ENCODE assay signal across 13 mouse cellular contexts in genomic region chr3:153764760-153765159, GRCm38 (mm10). TPM values are rescaled to one million over a fixed set of nuclear protein-coding genes. Genes with fewer than 3 reads are reported as not detected.
DNase-seq lines count a peak whose midpoint lies in the region; ATAC-seq and TF ChIP-seq lines count a peak whose summit lies in the region.
"Had no signal": no experiment of that assay in that cellular context is flagged by ENCODE, and none has a peak within 500 bp of the region (broad histone marks: within the 10 kb centered on the region; RNA-seq: fewer than 3 reads in every experiment).

No protein-coding gene starts in this region.

- no peak overlapping the region for H3K4me2 ChIP-seq in kidney, embryonic 14.5 days (replicated peaks; ENCODE audit: low read depth, low read length)
- H3K4me2 ChIP-seq: limb, embryonic 13.5 days had no signal

- ATAC-seq in kidney, embryonic 14.5 days (ENCODE audit: low FRiP score, low TSS enrichment), result no peak

- WGBS in kidney, embryonic 14.5 days, result 25% methylated on average over 5 of the region's 5 CpGs
- WGBS in liver, adult 2 months, result 32% methylated on average over 5 of the region's 5 CpGs

- no peak overlapping the region for H3K9ac ChIP-seq in kidney, embryonic 14.5 days (ENCODE audit: low read depth, low read length)
- no peak overlapping the region for H3K9ac ChIP-seq in liver, adult 2 months (ENCODE audit: low read depth, low read length)
- H3K9ac ChIP-seq: limb, embryonic 13.5 days had no signal

- no peak for TF ChIP-seq CTCF in liver, adult 2 months (IDR thresholded peaks at IDR 0.05; ENCODE audit: low read depth, low read length)

- peaks cover 18% of the 10 kb centered on the region for H3K4me1 ChIP-seq in kidney, embryonic 14.5 days (ENCODE audit: control insufficient read depth, insufficient read depth, low read length)
- no peaks in the 10 kb centered on the region for H3K4me1 ChIP-seq in liver, adult 2 months (ENCODE audit: control insufficient read depth, insufficient read depth, low read length)

- H3K27ac ChIP-seq in kidney, embryonic 14.5 days (ENCODE audit: low read depth, low read length), result no peak overlapping the region
- no peak overlapping the region for H3K27ac ChIP-seq in liver, adult 2 months (replicated peaks; ENCODE audit: insufficient read depth, low read depth, low read length)
- H3K27ac ChIP-seq: heart, adult 2 months; limb, embryonic 13.5 days; macrophage; stomach, postnatal 0 days had no signal

- no peak for TF ChIP-seq POLR2A in liver, adult 2 months (IDR thresholded peaks at IDR 0.05; ENCODE audit: extremely low read depth, insufficient read depth, low read length)

- no peak overlapping the region for H3K4me3 ChIP-seq in kidney, embryonic 14.5 days (ENCODE audit: low read length)
- no peak overlapping the region for H3K4me3 ChIP-seq in liver, adult 2 months (ENCODE audit: insufficient read depth, low read depth, low read length)
- H3K4me3 ChIP-seq: heart, adult 2 months; limb, embryonic 13.5 days had no signal

- H3K79me2 ChIP-seq in liver, adult 2 months (ENCODE audit: control insufficient read depth, insufficient read depth, low read length), result no peaks in the 10 kb centered on the region

- no peaks in the 10 kb centered on the region for H3K27me3 ChIP-seq in kidney, embryonic 14.5 days (ENCODE audit: control insufficient read depth, insufficient read depth, low read length)
- no peaks in the 10 kb centered on the region for H3K27me3 ChIP-seq in liver, adult 2 months (ENCODE audit: control insufficient read depth, insufficient read depth, low read length)
- H3K27me3 ChIP-seq: limb, embryonic 13.5 days had no signal

- no peaks in the 10 kb centered on the region for H3K36me3 ChIP-seq in kidney, embryonic 14.5 days (ENCODE audit: control insufficient read depth, insufficient read depth, low read length)
- H3K36me3 ChIP-seq in liver, adult 2 months (ENCODE audit: control insufficient read depth, insufficient read depth, low read length), result no peaks in the 10 kb centered on the region
- H3K36me3 ChIP-seq: limb, embryonic 13.5 days had no signal

- DNase-seq in kidney, adult 11 months, result peak; percentile 8
- DNase-seq in thymus, postnatal 14 days, result peak; percentile 23
- no peak for DNase-seq in thymus, postnatal 4 days
- DNase-seq in liver, adult 2 months (ENCODE audit: extremely low read depth, low read depth, low spot score), result peak; percentile 26
- peak; percentile 57 for DNase-seq in yolk sac, embryonic 10.5 days (ENCODE audit: low spot score)
- no peak for DNase-seq in cerebellum, adult 11 months
- no peak for DNase-seq in layer of hippocampus, adult 11-12 months (ENCODE audit: low spot score)
- DNase-seq: cerebellum, postnatal 10 days; heart, adult 2 months had no signal

- 0 out of 2 replicates have a peak, but pooled peaks cover 5% of the 10 kb centered on the region for H3K9me3 ChIP-seq in kidney, embryonic 14.5 days (ENCODE audit: control insufficient read depth, low read length)

RNA-seq across cellular contexts. Expression of gene St6galnac3, which starts 39.8 kb away (rescaled TPM):
- 51.6 and 63.8 TPM in 2 replicates for polyA plus RNA-seq in kidney, embryonic 14.5 days (2014; fragmentation: Nextera tagmentation; extraction: Ambion mirVana)
- total RNA-seq in liver, adult 2 months (2014; rRNA removed), result 0.83 and 2.3 TPM in 2 replicates
- polyA plus RNA-seq in liver, adult 2 months (2012; rRNA removed), result 0.24 and 0.26 TPM in 2 replicates

Comparison
In these comparisons a context has a peak if more than half of its experiments do, and no peak if none do; other contexts are left out.
1. DNase-seq: peak in kidney, adult 11 months (single experiment), thymus, postnatal 14 days (single experiment), liver, adult 2 months (single experiment) and yolk sac, embryonic 10.5 days (single experiment); none in thymus, postnatal 4 days (single experiment), cerebellum, adult 11 months (single experiment) and layer of hippocampus, adult 11-12 months (single experiment).
2. RNA of gene St6galnac3, which starts 39.8 kb away (polyA plus RNA-seq): 51.6 to 63.8 TPM in kidney, embryonic 14.5 days; 0.24 to 0.26 TPM in liver, adult 2 months; every median in the first group is over 10 times any median in the second.